Mouse (Mus musculus) small intestine, adult 2 months (tissue): Measurements from ENCODE around the gene Kdm6b.

Experiments used
- CTCF ChIP-seq: fragments of 200-500 bp; IDR thresholded peaks from 2 replicates; pipeline ENCODE4 v1.5.1; 2012; ENCODE audit warnings: low read depth, mild to moderate bottlenecking, control low read depth, inconsistent platforms, low read length, moderate library complexity, mixed read lengths; ENCODE audit not compliant: insufficient replicate concordance, insufficient read length; ENCODE audit errors: extremely low read depth
- POLR2A ChIP-seq: fragments of 200-500 bp; IDR thresholded peaks from 2 replicates; pipeline ENCODE4 v1.6.1; 2012; ENCODE audit warnings: low read depth, mild to moderate bottlenecking, control low read depth, inconsistent platforms, low read length, moderate library complexity

GRCm38 (mm10) chr11:69406867-69407723, 6.4 kb downstream of the Kdm6b start:
- no peak for TF ChIP-seq POLR2A
- TF ChIP-seq CTCF: no peak
